Mouse (Mus musculus) lung, adult 2 months (tissue): ENCODE results near the gene Man2c1.

Experiments
- CTCF ChIP-seq: fragments of 200-500 bp; IDR thresholded peaks from 2 replicates; pipeline ENCODE4 v1.5.1; 2011; ENCODE audit warnings: mild to moderate bottlenecking, low read length, control low read depth; ENCODE audit not compliant: insufficient read depth
- POLR2A ChIP-seq: fragments of 200-500 bp; IDR thresholded peaks from 2 replicates; pipeline ENCODE4 v1.6.1; 2011; ENCODE audit warnings: low read depth, mild to moderate bottlenecking, control low read depth, low read length, borderline replicate concordance; ENCODE audit errors: extremely low read depth

GRCm38 (mm10) chr9:57117261-57117755 is 13.2 kb upstream of the Man2c1 start:
- TF ChIP-seq CTCF (no peak), POLR2A (no peak)
